Comparison of ENCODE assay signal across 11 mouse cellular contexts in genomic region chr1:131378081-131378913, GRCm38 (mm10).
DNase-seq lines count a peak whose midpoint lies in the region; ATAC-seq and TF ChIP-seq lines count a peak whose summit lies in the region.
"Had no signal": no experiment of that assay in that cellular context is flagged by ENCODE, and none has a peak within 500 bp of the region (broad histone marks: within the 10 kb centered on the region; RNA-seq: fewer than 3 reads in every experiment).

No protein-coding gene starts in this region.

- peak; percentile 34 for DNase-seq in lung, postnatal 10 days
- DNase-seq in lung, adult 18-20 months, result no peak
- peak; percentile 22 for DNase-seq in embryonic facial prominence, embryonic 14.5 days (ENCODE audit: low spot score)
- no peak for DNase-seq in heart, postnatal 0 days (ENCODE audit: low spot score)
- DNase-seq in skeletal muscle tissue, adult 2 months (ENCODE audit: low read depth, low spot score), result peak; percentile 77
- DNase-seq in c-Kit-positive CD71-positive TER-119-positive erythroid progenitor cells, embryonic 14.5 days (ENCODE audit: low spot score), result no peak
- DNase-seq in layer of hippocampus, adult 9-10 months (ENCODE audit: low spot score), result no peak
- DNase-seq in thymus, postnatal 0 days (ENCODE audit: low spot score), result no peak
- DNase-seq: adrenal gland, postnatal 25 days; kidney, adult 2 months had no signal

- H3K4me2 ChIP-seq in embryonic facial prominence, embryonic 14.5 days (ENCODE audit: low read depth, low read length), result no peak overlapping the region
- no peak overlapping the region for H3K4me2 ChIP-seq in heart, postnatal 0 days (ENCODE audit: low read depth, low read length)
- H3K4me2 ChIP-seq: neural tube, embryonic 12.5 days had no signal

- 41% methylated on average over 7 of the region's 7 CpGs for WGBS in embryonic facial prominence, embryonic 14.5 days
- WGBS in heart, postnatal 0 days, result 54% methylated on average over 7 of the region's 7 CpGs

- H3K27me3 ChIP-seq in embryonic facial prominence, embryonic 14.5 days (replicated peaks; ENCODE audit: control insufficient read depth, insufficient read depth, low read length), result no peaks in the 10 kb centered on the region
- no peaks in the 10 kb centered on the region for H3K27me3 ChIP-seq in heart, postnatal 0 days (ENCODE audit: control insufficient read depth, insufficient read depth, low read length)
- H3K27me3 ChIP-seq: neural tube, embryonic 12.5 days had no signal

- peaks cover 7% of the 10 kb centered on the region; the same call in 1 of the 2 replicates for H3K4me1 ChIP-seq in embryonic facial prominence, embryonic 14.5 days (ENCODE audit: control insufficient read depth, insufficient read depth, low read length)
- peaks cover 30% of the 10 kb centered on the region for H3K4me1 ChIP-seq in heart, postnatal 0 days (ENCODE audit: control insufficient read depth, insufficient read depth)

- 0 out of 2 replicates have a peak, but pooled peaks have one; percentile 33 for ATAC-seq in embryonic facial prominence, embryonic 14.5 days (ENCODE audit: low read depth)
- ATAC-seq in heart, postnatal 0 days (ENCODE audit: insufficient read depth, low read depth), result 0 out of 2 replicates have a peak, but pooled peaks have one; percentile 30

- TF ChIP-seq CTCF in heart, postnatal 0 days (IDR thresholded peaks at IDR 0.05; ENCODE audit: low read depth), result no peak

- no peak for TF ChIP-seq EP300 in heart, postnatal 0 days (IDR thresholded peaks at IDR 0.05; ENCODE audit: low read depth)

- no peak overlapping the region for H3K9ac ChIP-seq in embryonic facial prominence, embryonic 14.5 days (ENCODE audit: low read depth, low read length)
- no peak overlapping the region for H3K9ac ChIP-seq in heart, postnatal 0 days (replicated peaks; ENCODE audit: low read depth, low read length)
- H3K9ac ChIP-seq: neural tube, embryonic 12.5 days had no signal

- no peak overlapping the region for H3K4me3 ChIP-seq in embryonic facial prominence, embryonic 14.5 days (ENCODE audit: low read depth, low read length)
- no peak overlapping the region for H3K4me3 ChIP-seq in heart, postnatal 0 days (ENCODE audit: low read depth, low read length)
- H3K4me3 ChIP-seq: neural tube, embryonic 12.5 days had no signal

- H3K27ac ChIP-seq in embryonic facial prominence, embryonic 14.5 days (replicated peaks; ENCODE audit: low read depth, low read length), result peak overlapping the region; percentile 21; the same call in 1 of the 2 replicates
- peak overlapping the region; percentile 78 for H3K27ac ChIP-seq in heart, postnatal 0 days (ENCODE audit: low read depth)
- H3K27ac ChIP-seq: neural tube, embryonic 12.5 days had no signal

- no peaks in the 10 kb centered on the region for H3K9me3 ChIP-seq in embryonic facial prominence, embryonic 14.5 days (ENCODE audit: control insufficient read depth, low read length)
- H3K9me3 ChIP-seq in heart, postnatal 0 days (replicated peaks; ENCODE audit: control insufficient read depth, low read length), result no peaks in the 10 kb centered on the region
- H3K9me3 ChIP-seq: neural tube, embryonic 12.5 days had no signal

- 0 out of 2 replicates have a peak, but pooled peaks cover 8% of the 10 kb centered on the region for H3K36me3 ChIP-seq in embryonic facial prominence, embryonic 14.5 days (ENCODE audit: control insufficient read depth, insufficient read depth, low read length)
- H3K36me3 ChIP-seq in heart, postnatal 0 days (replicated peaks; ENCODE audit: control insufficient read depth, insufficient read depth, low read length), result no peaks in the 10 kb centered on the region

Comparison
In these comparisons a context has a peak if more than half of its experiments do, and no peak if none do; other contexts are left out.
1. DNase-seq: peak in lung, postnatal 10 days (single experiment), embryonic facial prominence, embryonic 14.5 days (single experiment) and skeletal muscle tissue, adult 2 months (single experiment); none in lung, adult 18-20 months (0 of 2), heart, postnatal 0 days (single experiment), c-Kit-positive CD71-positive TER-119-positive erythroid progenitor cells, embryonic 14.5 days (single experiment), layer of hippocampus, adult 9-10 months (single experiment) and thymus, postnatal 0 days (single experiment).